Mouse (Mus musculus): Measurements from ENCODE around the gene Fgb. TPM values are rescaled to one million over a fixed set of nuclear protein-coding genes. Genes with fewer than 3 reads are reported as not detected.

The Fgb gene
- total RNA-seq (2021), result not detected
- long read RNA-seq, experiment 1, result 0 reads
- long read RNA-seq, experiment 2, result 0 reads

- Histone ChIP-seq H3K4me3 (no peak within 1 kb of the TSS), H3K27ac (no peak within 1 kb of the TSS)
- no peak for TF ChIP-seq CTCF (IDR thresholded peaks at IDR 0.05)
- intact Hi-C loops (cut with DNase I), result loop anchor here (10.0 kb wide), 2 partner anchors 645 to 865 kb away; no protein-coding TSS in a partner anchor
- DNase-seq (ENCODE audit: extremely low spot score in 1 of 2, low spot score in 2 of 2), result no peak
These were observed at the start of gene Fgb for GRCm38 (mm10) chr3:83049680-83050079. Fgb (minus strand) TSS chr3:83049863.

GRCm38 (mm10) chr3:83099139-83099538 lies 49.5 kb upstream of the Fgb start:
- Histone ChIP-seq H3K4me3 (no peak overlapping the region), H3K27ac (no peak overlapping the region)
- no peak for DNase-seq (ENCODE audit: extremely low spot score in 1 of 2, low spot score in 2 of 2)
- intact Hi-C loops (cut with DNase I), result no loop called here
- no peak for TF ChIP-seq CTCF (IDR thresholded peaks at IDR 0.05)

GRCm38 (mm10) chr3:83098546-83099034 lies 48.9 kb upstream of the Fgb start:
- intact Hi-C loops (cut with DNase I), result no loop called here
- no peak for TF ChIP-seq CTCF (IDR thresholded peaks at IDR 0.05)
- peak overlapping the region; percentile 23 for H3K4me3 ChIP-seq
- H3K27ac ChIP-seq, result no peak overlapping the region
- DNase-seq (ENCODE audit: extremely low spot score in 1 of 2, low spot score in 2 of 2), result peak in 1 of 2 experiments; percentile 16

- intact Hi-C loops (cut with DNase I), result no loop called here
- TF ChIP-seq CTCF (IDR thresholded peaks at IDR 0.05), result no peak
- Histone ChIP-seq H3K27ac (no peak overlapping the region), H3K4me3 (no peak overlapping the region)
- no peak for DNase-seq (ENCODE audit: extremely low spot score in 1 of 2, low spot score in 2 of 2)
These were observed 47.9 kb upstream of the Fgb start for GRCm38 (mm10) chr3:83097586-83097985.

- intact Hi-C loops (cut with DNase I), result no loop called here
- peak; percentile 95 for TF ChIP-seq CTCF (IDR thresholded peaks at IDR 0.05)
- Histone ChIP-seq H3K27ac (no peak overlapping the region), H3K4me3 (no peak overlapping the region)
- peak; percentile 53 to 54 for DNase-seq (ENCODE audit: extremely low spot score in 1 of 2, low spot score in 2 of 2)
These were observed 30.9 kb upstream of the Fgb start for GRCm38 (mm10) chr3:83080567-83081055.

- TF ChIP-seq CTCF (IDR thresholded peaks at IDR 0.05), result no peak
- Histone ChIP-seq H3K27ac (no peak overlapping the region), H3K4me3 (no peak overlapping the region)
- no peak for DNase-seq (ENCODE audit: extremely low spot score in 1 of 2, low spot score in 2 of 2)
- intact Hi-C loops (cut with DNase I), result no loop called here
These were observed 26.9 kb upstream of the Fgb start for GRCm38 (mm10) chr3:83076563-83076962.

- intact Hi-C loops (cut with DNase I), result no loop called here
- no peak for DNase-seq (ENCODE audit: extremely low spot score in 1 of 2, low spot score in 2 of 2)
- no peak overlapping the region for H3K4me3 ChIP-seq
- H3K27ac ChIP-seq, result no peak overlapping the region
- no peak for TF ChIP-seq CTCF (IDR thresholded peaks at IDR 0.05)
These were observed 20.6 kb upstream of the Fgb start for GRCm38 (mm10) chr3:83070231-83070630.

- no peak overlapping the region for H3K27ac ChIP-seq
- intact Hi-C loops (cut with DNase I), result no loop called here
- H3K4me3 ChIP-seq, result no peak overlapping the region
- no peak for DNase-seq (ENCODE audit: extremely low spot score in 1 of 2, low spot score in 2 of 2)
- no peak for TF ChIP-seq CTCF (IDR thresholded peaks at IDR 0.05)
These were observed 19.2 kb upstream of the Fgb start for GRCm38 (mm10) chr3:83068869-83069268.

GRCm38 (mm10) chr3:83067920-83068319 lies 18.3 kb upstream of the Fgb start:
- Histone ChIP-seq H3K27ac (no peak overlapping the region), H3K4me3 (no peak overlapping the region)
- intact Hi-C loops (cut with DNase I), result no loop called here
- DNase-seq (ENCODE audit: extremely low spot score in 1 of 2, low spot score in 2 of 2), result no peak
- TF ChIP-seq CTCF (IDR thresholded peaks at IDR 0.05), result no peak

GRCm38 (mm10) chr3:83057046-83057445 lies 7.4 kb upstream of the Fgb start:
- intact Hi-C loops (cut with DNase I), result loop anchor here (10.0 kb wide), 2 partner anchors 652 to 858 kb away; no protein-coding TSS in a partner anchor
- no peak overlapping the region for H3K4me3 ChIP-seq
- no peak overlapping the region for H3K27ac ChIP-seq
- no peak for DNase-seq (ENCODE audit: extremely low spot score in 1 of 2, low spot score in 2 of 2)
- no peak for TF ChIP-seq CTCF (IDR thresholded peaks at IDR 0.05)

GRCm38 (mm10) chr3:83055281-83056038 lies 5.8 kb upstream of the Fgb start, which contains the start of gene Plrg1:
Plrg1 (plus strand) TSS chr3:83055522.
- no peak; the same call in 1 of the 2 replicates for TF ChIP-seq CTCF (IDR thresholded peaks at IDR 0.05)
- H3K4me3 ChIP-seq, result peak within 1 kb of the TSS; percentile 89
- intact Hi-C loops (cut with DNase I), result loop anchor here (10.0 kb wide), 2 partner anchors 651 to 859 kb away; no protein-coding TSS in a partner anchor
- peak within 1 kb of the TSS; percentile 80 for H3K27ac ChIP-seq
- DNase-seq (ENCODE audit: extremely low spot score in 1 of 2, low spot score in 2 of 2), result peak; percentile 98 to 99

GRCm38 (mm10) chr3:83054759-83055158 lies 5.1 kb upstream of the Fgb start:
- no peak for DNase-seq (ENCODE audit: extremely low spot score in 1 of 2, low spot score in 2 of 2)
- Histone ChIP-seq H3K4me3 (peak overlapping the region; percentile 89), H3K27ac (no peak overlapping the region)
- intact Hi-C loops (cut with DNase I), result loop anchor here (1.0 to 10.0 kb wide), 3 partner anchors 52 to 860 kb away; no protein-coding TSS in a partner anchor
- TF ChIP-seq CTCF (IDR thresholded peaks at IDR 0.05), result no peak

Measured in left cerebral cortex, adult 2 months (tissue).